Mouse (Mus musculus) urinary bladder, adult 2 months (tissue): ENCODE results near the gene Cdyl. TPM values are rescaled to one million over a fixed set of nuclear protein-coding genes. Genes with fewer than 3 reads are reported as not detected.

Experiments
- DNase-seq: peaks from one replicate; pipeline ENCODE4 v3.0.0; 2022; ENCODE audit warnings: low spot score
- polyA plus RNA-seq: library from polyadenylated mRNA; depleted of rRNA; stranded (reverse); fragments of >200 nt; gene quantifications from 2 replicates; pipeline ENCODE4 v1.2.3, GENCODE M21; 2012; rRNA removed

The Cdyl gene
- 11.6 and 11.7 TPM in 2 replicates for polyA plus RNA-seq

DNA sequence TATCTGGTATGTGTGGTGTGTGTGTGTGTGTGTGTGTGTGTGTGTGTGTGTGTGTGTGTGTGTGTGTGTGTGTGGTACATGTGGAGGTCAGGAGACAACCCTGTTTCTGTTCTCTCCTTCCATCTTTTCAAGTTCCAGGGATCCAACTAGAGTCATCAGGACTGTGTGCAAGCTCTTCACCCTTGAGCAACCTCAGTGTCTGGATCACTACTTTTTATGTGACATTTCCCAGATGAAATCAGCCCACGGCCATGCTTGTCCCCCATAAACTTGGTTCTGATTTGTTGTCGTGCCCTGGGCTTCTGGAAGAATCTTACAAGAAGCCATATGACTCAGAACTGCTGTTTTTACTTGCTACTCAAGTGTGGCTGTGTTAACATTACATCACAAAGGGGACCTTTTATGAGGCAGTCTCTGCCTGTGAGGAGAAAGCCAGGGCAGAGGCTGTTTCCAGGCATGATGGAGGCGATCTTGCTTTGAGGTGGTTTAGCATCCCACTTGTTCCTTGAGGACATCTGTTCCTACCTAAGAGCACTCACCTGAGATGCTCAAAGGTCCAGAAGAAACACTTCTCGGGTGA is at the start of gene Cdyl:
Gene Cdyl (plus strand): TSS at position 428 of the 580 bp plus-strand sequence.
- no peak for DNase-seq

DNA sequence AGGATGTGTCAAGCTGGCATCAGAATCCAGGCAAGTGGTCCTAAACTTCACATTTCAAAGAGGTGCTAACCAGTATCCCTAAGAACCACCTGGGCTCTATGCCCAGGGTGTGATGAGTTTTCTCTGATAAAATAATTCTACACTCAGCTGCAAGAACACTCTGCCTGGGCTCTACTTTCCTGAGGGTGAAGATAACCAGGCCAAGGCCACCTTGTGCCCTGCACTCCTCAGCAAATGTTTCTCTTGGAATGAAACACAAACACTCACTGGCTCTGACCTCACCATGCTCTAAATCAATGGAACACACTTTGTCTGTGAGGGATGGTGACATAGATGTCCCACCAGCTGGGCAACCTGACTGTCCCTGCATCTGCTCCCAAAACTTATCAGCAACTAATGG is 48.9 kb upstream of the Cdyl start:
- no peak for DNase-seq

DNA sequence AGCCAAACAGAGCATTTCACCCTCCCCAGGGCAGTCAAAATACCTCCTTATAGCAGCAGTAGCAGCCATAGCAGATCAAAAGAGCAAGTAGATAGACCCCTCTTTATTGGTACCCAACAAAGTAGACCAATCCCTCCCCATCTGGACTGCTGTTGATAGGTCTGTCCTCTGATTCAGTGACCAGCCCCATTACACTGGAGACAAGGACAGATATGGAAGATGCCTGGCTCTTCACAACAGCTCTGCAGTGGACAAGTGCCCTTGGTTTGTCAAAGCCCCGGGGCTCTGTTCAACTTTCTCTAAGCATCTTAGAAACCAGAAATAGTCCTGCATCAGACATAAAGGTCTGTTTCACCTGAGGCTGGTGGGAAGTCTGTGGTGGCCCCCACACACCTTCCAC is 47.1 kb upstream of the Cdyl start:
- no peak for DNase-seq

DNA sequence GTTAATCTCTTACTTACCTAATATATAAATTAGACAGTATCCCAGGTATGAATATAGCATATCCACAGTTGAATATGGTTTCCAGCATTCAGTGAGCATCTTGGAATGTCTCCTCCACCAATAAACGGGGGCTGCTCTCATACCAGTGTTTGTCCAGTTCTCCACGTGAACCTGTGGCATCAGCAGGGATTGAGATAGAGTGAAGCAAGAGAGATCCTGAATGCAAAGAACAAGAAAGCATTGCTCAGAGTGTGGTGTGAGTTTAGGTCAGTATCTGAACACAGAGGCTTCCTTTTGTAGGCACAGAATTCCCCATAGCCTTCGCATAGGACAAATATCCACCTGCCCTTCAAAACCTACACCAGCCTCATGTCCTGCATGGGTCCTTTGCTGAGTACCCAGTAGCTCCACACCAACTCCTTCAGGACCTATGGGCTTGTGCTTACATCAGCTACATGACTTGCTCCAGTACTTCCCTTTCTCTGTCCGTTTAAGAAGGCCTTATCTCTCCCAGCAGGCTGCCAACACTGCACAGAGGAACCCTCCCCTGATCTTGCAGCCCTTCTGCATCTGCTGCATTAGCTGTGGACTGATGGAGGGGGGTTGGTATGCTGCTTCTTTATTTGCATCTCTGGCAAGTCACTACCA is 44.7 kb upstream of the Cdyl start:
- DNase-seq = no peak

DNA sequence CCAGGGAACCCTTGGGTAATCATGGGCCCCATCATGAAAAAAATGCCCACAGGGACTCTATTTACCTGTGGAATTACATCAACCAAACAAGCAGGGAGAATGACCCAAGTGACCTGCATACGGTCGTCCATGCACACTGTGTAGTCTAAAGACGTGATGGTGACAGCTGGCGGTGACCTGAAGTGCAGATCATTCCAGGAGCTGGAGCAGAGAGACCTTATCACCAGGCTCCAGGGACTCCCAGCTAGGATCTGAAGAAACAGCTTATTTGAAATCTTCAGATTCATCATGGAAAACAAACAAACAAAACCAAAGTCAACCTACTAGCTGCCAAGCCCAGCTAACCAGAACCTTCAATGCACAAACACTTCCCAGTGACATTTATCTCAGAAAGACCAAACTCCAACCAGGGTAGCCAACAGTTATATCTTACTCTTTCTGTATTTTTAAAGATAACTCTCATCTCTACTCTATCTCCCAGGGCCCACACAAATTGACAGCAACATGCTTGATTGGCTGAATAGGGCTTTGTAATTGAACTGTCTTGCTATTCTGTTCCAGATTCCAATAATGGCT is 43.0 kb upstream of the Cdyl start:
- no peak for DNase-seq

DNA sequence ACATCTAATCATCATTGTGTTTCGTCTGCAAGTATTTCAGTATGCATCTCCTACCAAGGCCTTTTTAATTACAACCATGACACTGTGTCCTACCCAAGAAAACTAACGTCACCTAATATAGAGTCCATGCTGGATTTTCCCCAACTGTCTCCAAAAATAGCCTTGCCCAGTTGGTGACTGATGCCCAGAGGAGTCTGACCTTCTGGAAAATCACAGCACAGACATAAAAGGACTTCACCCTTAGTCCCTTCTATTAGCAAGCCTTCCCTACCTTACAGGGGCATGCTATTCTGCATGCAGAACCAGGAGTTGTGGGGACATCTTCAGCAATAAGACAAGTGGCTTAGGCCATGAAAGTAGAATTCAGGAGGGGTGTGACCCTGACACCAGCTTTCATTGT is 40.3 kb upstream of the Cdyl start:
- DNase-seq = no peak

DNA sequence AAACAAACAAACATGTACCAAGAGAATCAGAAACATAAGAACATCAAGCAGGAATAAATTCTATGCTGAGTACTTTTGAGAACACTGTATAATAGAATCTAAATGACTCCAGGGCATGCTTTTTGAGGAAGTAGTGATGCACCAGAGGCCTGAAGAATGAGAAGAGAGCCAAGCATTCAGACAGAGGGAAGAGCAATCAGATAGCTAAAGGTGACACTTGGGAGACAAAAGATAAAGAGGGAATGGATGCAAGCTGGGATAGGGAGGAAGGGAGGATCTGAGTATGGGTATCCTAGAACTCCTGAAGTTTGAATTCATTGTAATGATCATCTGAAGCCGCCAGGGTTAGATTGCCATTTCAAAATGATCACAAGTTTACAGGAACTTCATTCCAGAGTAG is 38.9 kb upstream of the Cdyl start:
- no peak for DNase-seq

DNA sequence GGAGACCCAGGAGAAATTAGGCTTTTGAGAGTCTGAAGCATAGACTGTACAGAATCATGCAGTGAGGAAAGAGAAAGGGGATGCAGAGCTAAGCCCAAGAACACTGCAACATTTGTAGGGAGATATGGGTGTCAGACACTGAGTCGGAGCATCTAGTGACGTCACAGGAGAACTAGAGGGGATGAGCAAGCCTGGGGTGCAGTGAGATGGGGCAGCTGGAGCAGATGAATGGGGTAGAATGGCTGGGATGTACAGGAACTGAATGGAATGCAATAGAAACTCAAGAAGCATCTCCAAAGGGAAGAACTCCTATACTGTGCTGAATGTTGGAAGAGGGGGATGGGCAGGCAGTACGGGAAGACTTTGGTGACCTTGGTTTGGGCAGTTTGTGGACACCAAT is 34.8 kb upstream of the Cdyl start:
- DNase-seq = no peak

DNA sequence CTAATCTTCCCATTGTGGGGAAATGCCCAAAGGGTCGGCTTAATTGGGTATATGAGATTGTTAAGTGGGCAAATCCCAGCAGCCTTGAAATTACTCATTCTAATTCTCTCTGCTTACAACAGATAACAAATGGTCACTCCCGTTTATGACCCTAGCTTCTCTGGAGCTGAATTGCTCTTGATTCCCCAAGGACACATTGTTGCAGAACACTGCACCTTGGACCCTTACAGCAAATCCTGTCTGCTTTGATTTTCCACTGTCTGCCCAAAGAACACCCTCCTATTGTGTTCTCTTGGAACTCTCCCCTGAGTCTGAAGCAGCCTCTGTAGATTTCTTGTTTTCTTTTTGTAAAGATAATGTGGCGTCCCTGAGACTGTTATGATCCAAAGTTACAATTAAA is 34.1 kb upstream of the Cdyl start:
- DNase-seq = no peak

DNA sequence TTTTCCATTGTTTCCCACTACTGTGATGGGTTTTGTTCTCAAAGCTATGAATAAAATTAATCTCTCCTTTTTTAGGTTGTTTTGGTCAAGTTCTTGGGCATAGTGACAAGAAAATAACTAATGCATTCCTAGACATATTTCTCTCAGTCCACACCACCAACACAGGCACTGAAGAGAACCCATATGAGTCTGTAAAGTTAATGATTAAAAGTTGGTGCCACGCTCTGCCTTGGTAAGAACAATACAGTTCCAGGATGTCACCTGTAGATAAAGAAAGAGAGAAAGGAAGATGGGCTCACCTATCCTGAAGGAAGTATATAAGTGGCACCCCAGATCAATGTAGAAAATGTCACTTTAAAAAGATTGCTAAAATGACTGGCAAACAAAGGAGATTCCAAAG is 32.3 kb upstream of the Cdyl start:
- no peak for DNase-seq

DNA sequence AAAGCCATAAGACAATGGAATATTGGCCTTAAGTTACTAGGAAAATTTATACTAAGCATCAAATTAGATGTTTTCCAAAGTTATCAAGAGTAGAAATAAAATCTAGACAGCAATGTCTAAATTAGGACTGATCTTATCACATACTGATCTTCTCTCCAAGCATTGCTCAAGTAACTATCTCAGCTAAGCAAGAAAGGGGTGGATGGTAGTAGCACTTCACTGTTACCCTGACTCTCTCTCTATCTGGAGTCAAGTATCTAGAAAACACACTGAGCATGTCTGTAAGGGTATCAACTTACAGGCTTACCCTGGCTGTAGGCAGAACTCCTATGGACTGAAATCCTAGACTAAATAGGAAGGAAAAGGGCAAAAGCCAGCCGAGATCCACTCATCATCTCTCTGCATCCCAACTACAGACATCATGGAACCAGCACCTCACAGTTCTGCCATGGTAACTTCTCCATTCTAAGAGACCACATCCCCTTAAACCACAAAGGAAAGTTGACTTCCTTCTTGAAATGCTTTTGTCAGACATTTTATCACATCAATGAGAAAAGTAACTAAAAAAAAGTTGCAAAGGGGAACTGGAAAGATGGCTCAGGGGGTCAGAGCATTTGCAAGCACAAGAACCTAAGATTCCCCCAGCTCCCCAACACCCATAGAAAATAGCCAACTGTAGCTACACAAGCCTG is 12.4 kb upstream of the Cdyl start:
- no peak for DNase-seq

DNA sequence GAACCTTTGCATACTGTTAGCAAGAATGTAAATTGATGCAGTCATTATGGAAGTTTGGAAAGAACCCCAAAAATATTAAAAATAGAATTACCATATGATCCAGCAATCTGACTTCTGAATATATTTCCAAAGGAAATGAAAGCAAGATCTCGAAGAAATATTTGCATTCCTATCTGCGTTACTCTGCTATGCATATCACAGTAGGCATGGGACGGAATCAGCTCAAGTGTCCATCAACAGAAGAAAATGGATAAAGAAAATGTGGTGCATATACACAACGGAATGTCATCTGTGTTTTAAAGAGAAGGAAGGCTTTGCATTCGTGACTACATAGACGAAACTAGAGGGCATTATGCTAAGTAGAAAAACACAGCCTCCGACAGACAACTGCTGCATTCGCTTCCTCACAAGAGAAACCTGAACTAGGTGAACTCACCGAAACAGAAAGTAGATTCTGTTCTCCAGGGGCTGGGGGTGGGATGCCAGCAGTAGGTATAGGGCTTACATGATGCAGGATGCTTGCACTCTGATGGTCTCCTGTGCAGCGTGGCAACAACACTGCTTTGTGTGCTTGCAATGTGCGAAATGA is 9.3 kb upstream of the Cdyl start:
- no peak for DNase-seq

DNA sequence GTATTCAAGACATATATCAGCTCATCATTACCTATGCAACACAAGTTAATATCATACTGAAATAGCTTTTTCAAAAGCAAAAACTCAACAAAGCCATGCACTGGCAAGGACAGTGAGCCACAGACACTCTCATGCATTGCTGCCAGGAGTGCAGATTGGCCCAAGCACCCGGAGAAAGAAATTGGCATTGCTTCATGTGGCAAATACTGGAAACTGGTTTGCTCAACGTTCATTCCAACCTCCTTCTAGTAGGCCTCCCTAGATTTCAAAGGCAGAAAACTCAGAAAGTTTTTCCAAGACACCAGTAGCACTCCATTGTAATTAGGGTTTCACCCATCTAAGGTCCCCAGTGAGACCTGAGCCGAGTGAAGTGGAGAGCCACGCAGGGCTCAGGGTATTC is 6.8 kb upstream of the Cdyl start:
- DNase-seq = no peak

DNA sequence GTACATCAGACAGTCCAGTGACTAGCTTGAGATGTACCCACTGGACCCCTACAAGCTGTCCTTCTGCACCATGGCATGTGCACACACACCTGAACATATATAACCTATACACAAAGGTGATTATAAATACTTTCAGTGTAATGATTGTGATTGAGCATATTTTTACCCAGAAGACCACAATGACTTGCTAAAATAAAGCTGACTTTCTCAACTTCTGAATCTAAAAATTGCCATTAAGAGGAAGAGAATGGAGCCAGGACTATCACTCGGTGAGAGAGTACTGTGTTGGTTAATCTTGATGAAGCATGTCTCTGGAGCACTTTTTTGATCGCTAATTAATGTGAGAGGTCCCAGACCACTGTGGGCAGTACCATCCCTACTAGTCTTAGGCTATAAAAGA is 2.8 kb upstream of the Cdyl start:
- DNase-seq = no peak

DNA sequence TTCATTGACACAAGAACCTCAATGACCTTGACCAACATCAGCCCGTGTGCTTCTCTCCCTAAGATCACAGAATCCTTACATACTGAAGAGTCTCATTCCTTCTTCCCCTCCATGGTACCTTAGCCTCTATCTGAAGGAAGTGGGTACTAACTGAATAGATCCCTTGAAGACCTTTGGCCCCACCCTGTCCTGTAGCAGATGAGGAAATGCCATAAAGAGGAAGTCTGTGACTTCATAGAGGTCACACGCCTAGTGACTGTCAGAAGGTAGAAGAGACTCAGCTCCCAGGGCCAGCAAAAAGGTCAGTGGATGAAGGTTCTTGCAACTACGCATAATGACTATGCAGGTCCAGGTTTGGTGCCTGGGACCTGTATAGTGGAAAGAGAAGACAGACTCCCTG is 5.8 kb downstream of the Cdyl start:
- DNase-seq = no peak

DNA sequence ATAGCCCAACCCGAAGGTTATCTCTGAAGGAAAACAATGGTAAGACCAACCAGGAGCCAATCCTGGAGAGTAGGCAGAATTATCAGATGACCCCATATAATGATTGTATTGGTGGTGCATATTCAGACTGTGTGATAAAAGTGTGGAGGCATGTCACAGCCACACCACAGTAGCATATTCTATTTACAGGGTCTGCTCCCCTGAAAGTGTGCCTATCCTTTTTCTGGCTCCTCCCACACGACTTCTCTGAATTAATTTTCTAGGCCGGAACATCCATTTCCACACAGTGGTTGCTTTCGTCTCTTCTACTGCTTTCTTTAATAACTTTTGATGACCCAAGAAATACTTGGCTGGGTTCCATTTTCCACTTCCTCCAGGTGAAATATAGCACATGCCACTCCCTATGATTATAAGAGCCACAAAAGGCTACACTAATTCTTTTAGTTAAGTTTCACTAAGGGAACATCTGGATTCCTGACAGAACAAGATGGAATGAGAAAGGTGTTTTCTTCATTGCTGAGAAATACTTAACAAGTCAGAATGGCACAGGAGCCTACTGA is 10.4 kb downstream of the Cdyl start:
- no peak for DNase-seq

DNA sequence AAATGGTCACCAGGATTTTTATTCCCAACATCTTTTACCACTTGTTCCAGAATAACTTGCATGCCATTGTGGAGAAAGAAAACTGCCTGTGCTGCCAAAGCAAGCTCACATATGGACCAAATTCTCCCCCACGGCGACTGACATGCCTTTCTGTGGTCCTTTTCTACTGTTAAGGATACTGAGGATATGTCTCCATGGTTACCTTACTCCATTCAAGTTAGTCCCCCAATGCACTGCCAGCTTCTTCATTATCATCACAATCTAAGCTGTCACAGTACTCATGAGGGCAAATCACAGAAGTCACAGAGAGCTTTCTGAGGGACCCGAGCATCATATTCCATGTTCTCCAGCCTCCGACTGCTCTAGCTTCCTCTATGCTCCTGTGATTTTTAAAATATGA is 11.2 kb downstream of the Cdyl start:
- DNase-seq = no peak

DNA sequence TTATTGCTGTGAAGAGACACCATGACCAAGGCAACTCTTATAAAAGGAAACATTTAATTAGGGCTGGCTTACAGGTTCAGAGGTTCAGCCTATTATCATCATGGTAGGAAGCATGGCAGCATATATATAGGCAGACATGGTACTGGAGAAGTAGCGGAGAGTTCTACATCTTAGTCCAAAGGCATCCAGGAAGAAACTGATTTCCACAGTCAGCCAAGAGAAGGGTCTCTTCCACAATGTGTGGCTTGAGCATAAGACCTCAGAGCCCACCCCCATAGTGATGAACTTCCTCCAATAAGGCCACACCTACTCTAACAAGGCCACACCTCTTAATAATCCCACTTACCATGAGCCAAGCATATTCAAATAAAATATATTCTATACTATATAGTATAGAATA is 17.3 kb downstream of the Cdyl start:
- no peak for DNase-seq

DNA sequence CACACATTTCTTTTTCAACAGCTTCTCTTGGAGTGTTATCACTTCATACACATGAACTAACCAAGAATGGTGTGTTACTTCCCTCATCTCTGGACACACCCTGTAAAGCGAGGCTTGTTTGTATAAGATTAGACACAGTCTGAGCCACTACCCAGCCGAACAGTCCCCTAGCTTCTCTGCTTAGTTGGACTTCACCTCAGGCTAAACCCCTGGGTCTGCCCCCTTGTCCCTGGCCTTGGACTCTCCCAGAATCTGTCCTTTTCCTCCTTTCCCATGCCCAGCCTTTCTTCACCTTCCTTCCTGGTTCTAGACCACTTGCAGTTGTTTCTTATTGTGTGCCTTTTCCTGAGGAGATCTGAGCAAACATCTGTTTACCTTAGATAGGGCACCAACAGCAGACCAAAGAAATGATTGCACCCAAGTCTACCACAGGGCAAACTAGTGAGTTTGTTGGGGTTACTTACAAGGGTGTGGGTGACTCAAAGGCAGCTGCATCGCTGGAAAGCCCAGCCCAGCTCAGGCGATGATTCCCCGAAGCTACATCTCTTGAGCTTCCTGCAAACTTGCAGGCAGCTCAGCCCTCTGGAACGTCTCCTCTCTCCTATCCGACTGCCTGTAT is 17.9 kb downstream of the Cdyl start:
- no peak for DNase-seq

DNA sequence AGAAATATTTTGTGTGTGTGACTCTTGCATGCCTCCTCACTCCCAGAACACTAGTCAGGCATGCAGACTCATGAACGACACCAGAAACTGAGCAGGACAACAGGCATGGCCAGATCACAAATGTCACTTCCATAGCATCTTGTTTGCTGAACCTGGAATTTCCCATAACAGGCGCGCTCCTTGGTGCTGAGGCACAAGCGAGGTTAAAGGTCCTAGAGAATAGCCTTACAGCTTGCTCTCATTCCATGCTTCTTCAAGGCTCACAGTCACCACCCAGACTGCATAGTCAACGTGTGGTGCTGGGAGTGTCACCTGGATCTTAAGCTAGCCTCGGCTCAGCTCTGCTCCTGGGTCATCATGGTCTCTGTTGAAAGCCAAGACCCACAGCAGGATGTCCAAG is 19.1 kb downstream of the Cdyl start:
- no peak for DNase-seq

DNA sequence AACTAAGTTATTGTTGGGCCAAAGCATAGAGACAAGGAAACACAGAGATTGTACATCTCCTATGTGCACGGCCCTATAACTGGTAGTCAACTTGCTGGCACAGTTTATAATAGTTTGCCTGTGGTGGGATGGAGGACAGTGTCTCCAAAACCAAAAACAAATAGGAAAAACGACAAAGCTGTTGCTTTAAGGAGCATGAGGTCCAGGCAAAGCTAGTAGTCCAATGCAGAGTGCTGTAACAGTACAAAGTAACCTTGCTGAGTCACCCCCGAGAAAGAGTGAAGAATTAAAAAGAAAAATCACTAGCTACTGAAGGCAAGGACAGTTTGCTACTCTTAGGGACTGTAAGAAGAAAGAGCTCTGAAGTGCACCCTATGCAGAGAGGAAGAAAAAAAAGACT is 21.7 kb downstream of the Cdyl start:
- DNase-seq = no peak

DNA sequence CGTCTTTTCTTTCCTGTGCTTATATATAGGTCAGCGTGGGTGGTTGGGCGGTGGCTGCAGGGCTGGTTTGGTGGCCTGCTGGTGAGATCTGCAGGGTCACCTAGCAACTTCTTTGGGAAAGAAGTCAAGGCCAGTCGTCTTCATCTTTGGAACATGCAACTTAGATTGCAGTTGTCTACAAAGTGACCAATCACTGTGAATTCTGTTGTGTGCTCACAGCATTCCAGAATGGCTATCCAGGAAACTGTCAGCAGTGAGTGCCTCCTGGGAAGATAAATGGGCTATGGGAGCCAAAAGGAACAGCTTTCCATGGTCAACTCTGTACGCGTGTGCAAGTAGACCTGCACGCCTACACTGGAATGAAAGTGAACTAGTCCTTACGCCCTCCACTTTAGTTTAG is 26.6 kb downstream of the Cdyl start:
- DNase-seq = no peak
